Mouse (Mus musculus) CH12.LX (cell line): ENCODE measurements around the gene Gm45713. TPM values are rescaled to one million over a fixed set of nuclear protein-coding genes. Genes with fewer than 3 reads are reported as not detected.

Experiments used
- DNase-seq: peaks from one replicate; pipeline ENCODE4 v3.0.0-alpha.2; 2013; ENCODE audit errors: extremely low read depth
- H3K27ac ChIP-seq: 2 replicates; pipeline ENCODE4 v1.5.1; 2012; ENCODE audit warnings: low read depth, mild to moderate bottlenecking, control low read depth, moderate library complexity; ENCODE audit not compliant: insufficient read depth
- H3K27me3 ChIP-seq: replicated peaks from 2 replicates; pipeline ENCODE3; 2012; ENCODE audit warnings: inconsistent platforms
- H3K36me3 ChIP-seq, 2 experiments: replicated peaks in 1 of 2; 2 replicates each; pipeline versions ENCODE3 to v1.6.1; 2012; ENCODE audit warnings: inconsistent platforms in 1 of 2, low read length in 1 of 2, mild to moderate bottlenecking in 1 of 2, mixed read lengths in 1 of 2, moderate library complexity in 1 of 2; ENCODE audit not compliant: control insufficient read depth in 1 of 2, insufficient read depth in 1 of 2
- H3K4me1 ChIP-seq, 2 experiments: 2 replicates each; pipeline ENCODE4 v1.6.1; 2012; ENCODE audit warnings: inconsistent platforms in 1 of 2, moderate library complexity in 1 of 2; ENCODE audit not compliant: insufficient read depth in 2 of 2, control insufficient read depth in 1 of 2
- H3K4me2 ChIP-seq: 2 replicates; pipeline ENCODE4 v1.6.1; 2012; ENCODE audit warnings: low read depth, mild to moderate bottlenecking, control low read depth; ENCODE audit not compliant: poor library complexity, insufficient read depth, severe bottlenecking
- H3K4me3 ChIP-seq, 3 experiments: fragments of 150-350 bp in 1 of 3; sonication (generic) in 1 of 3; replicated peaks in 1 of 3; 2 replicates each; pipeline versions ENCODE3 to v1.5.1; 2011 to 2012; ENCODE audit warnings: low read depth in 2 of 3, low read length in 2 of 3, mild to moderate bottlenecking in 2 of 3, moderate library complexity in 2 of 3, control low read depth in 1 of 3, improper control_type of control experiment in 1 of 3, inconsistent platforms in 1 of 3, mixed read lengths in 1 of 3; ENCODE audit not compliant: poor library complexity in 1 of 3
- H3K79me2 ChIP-seq: replicated peaks from 2 replicates; pipeline ENCODE4 v1.6.1; 2012; ENCODE audit warnings: mild to moderate bottlenecking, moderate library complexity; ENCODE audit not compliant: control insufficient read depth, poor library complexity, insufficient read depth, severe bottlenecking; ENCODE audit errors: extremely low read depth
- H3K9ac ChIP-seq: 2 replicates; pipeline ENCODE4 v1.6.1; 2012; ENCODE audit warnings: low read depth, mild to moderate bottlenecking, control low read depth, moderate library complexity; ENCODE audit not compliant: insufficient read depth
- H3K9me3 ChIP-seq: replicated peaks from 2 replicates; pipeline ENCODE3; 2012; ENCODE audit warnings: low read length, inconsistent platforms, mixed read lengths
- CHD1 ChIP-seq: IDR thresholded peaks from 2 replicates; pipeline ENCODE4 v1.6.1; 2012; ENCODE audit warnings: low read depth, low read length, improper control_type of control experiment, inconsistent platforms
- CTCF ChIP-seq, 2 experiments: IDR thresholded peaks in 1 of 2; conservative IDR thresholded peaks in 1 of 2; 2 replicates each; pipeline ENCODE4 v1.5.1; 2011 to 2012; ENCODE audit warnings: low read depth in 2 of 2, low read length in 2 of 2, improper control_type of control experiment in 1 of 2, inconsistent platforms in 1 of 2, mild to moderate bottlenecking in 1 of 2, moderate library complexity in 1 of 2
- E2F4 ChIP-seq: IDR thresholded peaks from 2 replicates; pipeline ENCODE4 v1.6.1; 2011; ENCODE audit warnings: low read depth, low read length, improper control_type of control experiment; ENCODE audit not compliant: insufficient replicate concordance
- ETS1 ChIP-seq: conservative IDR thresholded peaks from 2 replicates; pipeline ENCODE4 v1.6.1; 2012; ENCODE audit warnings: low read depth, mild to moderate bottlenecking, inconsistent platforms, low read length, improper control_type of control experiment, moderate library complexity
- HCFC1 ChIP-seq: IDR thresholded peaks from 2 replicates; pipeline ENCODE4 v1.6.1; 2012; ENCODE audit warnings: low read depth, mild to moderate bottlenecking, inconsistent platforms, low read length, improper control_type of control experiment
- JUN ChIP-seq: IDR thresholded peaks from 2 replicates; pipeline ENCODE4 v1.6.1; 2011; ENCODE audit warnings: low read depth, mild to moderate bottlenecking, low read length, improper control_type of control experiment, moderate library complexity; ENCODE audit not compliant: insufficient read depth
- JUND ChIP-seq: conservative IDR thresholded peaks from 2 replicates; pipeline ENCODE4 v1.6.1; 2011; ENCODE audit warnings: low read depth, low read length, improper control_type of control experiment
- MEF2A ChIP-seq: IDR thresholded peaks from 2 replicates; pipeline ENCODE4 v1.6.1; 2014; ENCODE audit warnings: low read depth, mild to moderate bottlenecking, inconsistent platforms, low read length, improper control_type of control experiment, borderline replicate concordance
- MXI1 ChIP-seq: IDR thresholded peaks from 2 replicates; pipeline ENCODE4 v1.6.1; 2011; ENCODE audit warnings: mild to moderate bottlenecking, low read depth, low read length, improper control_type of control experiment
- NELFE ChIP-seq: IDR thresholded peaks from 2 replicates; pipeline ENCODE4 v1.6.1; 2011; ENCODE audit warnings: low read depth, low read length, improper control_type of control experiment
- NRF1 ChIP-seq: IDR thresholded peaks from 2 replicates; pipeline ENCODE4 v1.6.1; 2014; ENCODE audit warnings: low read depth, mild to moderate bottlenecking, inconsistent platforms, low read length, improper control_type of control experiment, moderate library complexity
- PAX5 ChIP-seq: IDR thresholded peaks from 2 replicates; pipeline ENCODE4 v1.6.1; 2012; ENCODE audit warnings: low read length, inconsistent platforms, mixed read lengths
- POLR2A ChIP-seq: IDR thresholded peaks from 2 replicates; pipeline ENCODE4 v1.6.1; 2011; ENCODE audit warnings: low read depth, mild to moderate bottlenecking, improper control_type of control experiment, low read length
- POLR2AphosphoS2 ChIP-seq: IDR thresholded peaks from 2 replicates; pipeline ENCODE4 v1.6.1; 2011; ENCODE audit warnings: low read depth, low read length, improper control_type of control experiment
- RCOR1 ChIP-seq: conservative IDR thresholded peaks from 2 replicates; pipeline ENCODE4 v1.6.1; 2012; ENCODE audit warnings: low read depth, mild to moderate bottlenecking, inconsistent platforms, low read length, improper control_type of control experiment
- SIN3A ChIP-seq: IDR thresholded peaks from 2 replicates; pipeline ENCODE4 v1.6.1; 2012; ENCODE audit warnings: low read length, improper control_type of control experiment, inconsistent platforms
- TBP ChIP-seq: conservative IDR thresholded peaks from 2 replicates; pipeline ENCODE4 v1.6.1; 2011; ENCODE audit warnings: low read depth, low read length, improper control_type of control experiment
- USF2 ChIP-seq: conservative IDR thresholded peaks from 2 replicates; pipeline ENCODE4 v1.6.1; 2011; ENCODE audit warnings: low read depth, low read length, improper control_type of control experiment
- ZNF384 ChIP-seq: IDR thresholded peaks from 2 replicates; pipeline ENCODE4 v1.6.1; 2012; ENCODE audit warnings: low read depth, low read length, improper control_type of control experiment, inconsistent platforms
- dilution Hi-C: fragments of 300-500 bp; cut with MboI; formaldehyde crosslinking; loops from 2 replicates; pipeline ENCODE4 v1.14.3; 2020; ENCODE audit warnings: low sequenced_read_pairs; ENCODE audit not compliant: extremely low pct_unique_long_range_greater_than_20kb, extremely low pct_ligation_motif_present
- in situ Hi-C: fragments of 300-500 bp; cut with MboI; formaldehyde crosslinking; loops from 3 replicates; pipeline ENCODE4 v1.14.3; 2019; ENCODE audit warnings: low sequenced_read_pairs, low pct_ligation_motif_present, low pct_unique_long_range_greater_than_20kb, mixed read lengths
- polyA plus RNA-seq: library from polyadenylated mRNA; unstranded; fragments of >175 nt; gene quantifications from 2 replicates; pipeline ENCODE4 v1.2.1, GENCODE M21; 2012; ENCODE audit warnings: low read depth; ENCODE audit not compliant: insufficient read length
- total RNA-seq, 2 experiments: library from RNA; depleted of rRNA; stranded (reverse); fragments of 300-350 nt in 1 of 2; fragments of >200 nt in 1 of 2; gene quantifications; 2 replicates each; pipeline ENCODE4 v1.2.3; 2012 to 2014

The Gm45713 gene
- total and polyA plus RNA-seq, 3 experiments = 2.2 TPM; not detected in 2

- Histone ChIP-seq H3K36me3 (no peaks in the 10 kb centered on the region), H3K4me3 (no peak within 1 kb of the TSS), H3K79me2 (no peaks in the 10 kb centered on the region), H3K27ac (no peak within 1 kb of the TSS), H3K9me3 (no peaks in the 10 kb centered on the region), H3K4me1 (peaks cover 3 to 16% of the 10 kb centered on the region in 2 experiments), H3K27me3 (no peaks in the 10 kb centered on the region), H3K9ac (no peak within 1 kb of the TSS), H3K4me2 (no peak within 1 kb of the TSS)
- dilution Hi-C loops (no loop called here), in situ Hi-C loops (no loop called here)
- no peak for DNase-seq
- no peak for TF ChIP-seq POLR2A
- TF ChIP-seq JUND = no peak
- TF ChIP-seq POLR2AphosphoS2 = no peak
- TF ChIP-seq HCFC1 = no peak
- no peak for TF ChIP-seq NELFE
- no peak for TF ChIP-seq JUN
- no peak for TF ChIP-seq ETS1
- no peak for TF ChIP-seq TBP
- no peak for TF ChIP-seq ZNF384
- TF ChIP-seq PAX5 = no peak
- TF ChIP-seq USF2 = no peak
- TF ChIP-seq E2F4 = no peak
- TF ChIP-seq CTCF (conservative IDR thresholded peaks at IDR 0.05 in 1 of 2, IDR thresholded peaks at IDR 0.05 in 1 of 2; ENCODE audit: low read depth in 2 of 2, low read length in 2 of 2) = no peak
Measured at GRCm38 (mm10) chr7:45092048-45092447, 44.0 kb downstream of the Gm45713 start, which contains the start of gene Rcn3. Rcn3 (minus strand) TSS chr7:45092221.

- Histone ChIP-seq H3K27me3 (no peaks in the 10 kb centered on the region), H3K4me3 (no peak overlapping the region), H3K4me2 (no peak overlapping the region)
- DNase-seq = no peak
- TF ChIP-seq ETS1 (no peak), MXI1 (no peak), POLR2A (no peak), SIN3A (no peak), CHD1 (no peak), MEF2A (no peak), RCOR1 (no peak), NRF1 (no peak), USF2 (no peak), JUN (no peak)
- TF ChIP-seq, all 38 proteins: peak for 0
- dilution Hi-C loops (no loop called here), in situ Hi-C loops (no loop called here)
- H3K9ac ChIP-seq = no peak overlapping the region
- no peaks in the 10 kb centered on the region for H3K36me3 ChIP-seq
- H3K27ac ChIP-seq = no peak overlapping the region
- peaks cover 3 to 16% of the 10 kb centered on the region in 2 experiments for H3K4me1 ChIP-seq
- H3K9me3 ChIP-seq = no peaks in the 10 kb centered on the region
- no peaks in the 10 kb centered on the region for H3K79me2 ChIP-seq
Measured at GRCm38 (mm10) chr7:45091001-45091990, 44.7 kb downstream of the Gm45713 start.
